Mouse (Mus musculus) cerebellum, postnatal 14 days (tissue): Measurements from ENCODE around the gene Bpifa3.
"Not testable (repeated sequence)": the region's sequence is repeated elsewhere in the genome, so short reads cannot be mapped to it uniquely, and the experiment has no call there.

ENCODE experiments used
- DNase-seq, 2 experiments: peaks; one replicate each; pipeline ENCODE4 v3.0.0; 2021; ENCODE audit warnings: mixed read lengths in 2 of 2

Bpifa3 gene

GRCm38 (mm10) chr2:154130120-154130519 is at the start of gene Bpifa3:
Gene Bpifa3, plus strand, starts transcription at chr2:154130336.
- DNase-seq = no peak

GRCm38 (mm10) chr2:154097734-154098133 is 32.4 kb upstream of the Bpifa3 start:
- DNase-seq = peak; percentile 26 to 43

- no peak for DNase-seq
These were observed 12.8 kb upstream of the Bpifa3 start for GRCm38 (mm10) chr2:154117381-154117780.

GRCm38 (mm10) chr2:154142580-154142979 is 12.4 kb downstream of the Bpifa3 start, which contains the start of gene Bpifa1:
Gene Bpifa1, plus strand, starts transcription at chr2:154142880.
- DNase-seq = no peak

- peak; percentile 45 to 58 for DNase-seq
These were observed 13.6 kb downstream of the Bpifa3 start for GRCm38 (mm10) chr2:154143735-154144134.

DNA sequence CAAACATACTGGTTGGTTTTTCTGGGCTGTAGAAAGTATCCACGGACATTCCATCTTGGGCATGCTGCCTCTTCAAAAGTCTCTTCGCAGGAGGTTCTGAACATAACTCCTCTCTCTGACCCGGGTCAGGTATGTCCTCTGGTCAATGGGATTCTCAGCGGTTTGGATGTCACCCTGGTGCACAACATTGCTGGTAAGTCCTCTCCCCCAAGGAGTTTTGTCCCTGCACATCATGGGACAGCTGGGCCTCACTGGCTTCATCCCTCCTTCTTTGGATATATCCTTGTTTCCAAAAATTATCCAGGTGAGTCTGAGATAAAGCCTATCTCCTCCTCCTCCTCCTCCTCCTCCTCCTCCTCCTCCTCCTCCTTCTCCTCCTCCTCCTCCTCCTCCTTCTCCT is 17.4 kb downstream of the Bpifa3 start:
- DNase-seq = no peak

GRCm38 (mm10) chr2:154158433-154158832 is 28.3 kb downstream of the Bpifa3 start:
- peak; percentile 38 to 60 for DNase-seq

GRCm38 (mm10) chr2:154162307-154162706 is 32.2 kb downstream of the Bpifa3 start, which contains the start of gene Bpifa5:
Gene Bpifa5, plus strand, starts transcription at chr2:154162607.
- no peak for DNase-seq

DNA sequence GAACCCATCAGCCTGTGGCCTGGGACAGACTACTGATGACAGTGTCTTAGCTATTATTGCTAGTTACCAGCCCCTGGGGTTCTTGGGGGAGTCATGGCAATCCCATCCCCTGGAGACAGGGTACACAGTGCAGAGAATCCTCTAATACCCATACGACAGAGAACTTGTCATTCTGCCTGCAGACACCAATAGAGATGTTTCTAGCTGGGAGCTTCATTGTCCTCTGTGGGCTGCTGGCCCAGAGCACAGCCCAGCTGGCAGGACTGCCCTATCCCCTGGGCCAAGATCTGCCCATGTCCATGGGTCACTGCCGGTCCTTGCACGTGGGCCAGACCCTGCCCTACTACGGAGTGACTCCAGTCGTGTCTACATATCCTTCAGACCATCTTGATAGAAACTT is 33.2 kb downstream of the Bpifa3 start:
- peak; percentile 15 to 26 for DNase-seq

- no peak for DNase-seq
These were observed 39.0 kb downstream of the Bpifa3 start for GRCm38 (mm10) chr2:154169172-154169571.

GRCm38 (mm10) chr2:154171621-154172020 is 41.5 kb downstream of the Bpifa3 start:
- DNase-seq = no peak

DNA sequence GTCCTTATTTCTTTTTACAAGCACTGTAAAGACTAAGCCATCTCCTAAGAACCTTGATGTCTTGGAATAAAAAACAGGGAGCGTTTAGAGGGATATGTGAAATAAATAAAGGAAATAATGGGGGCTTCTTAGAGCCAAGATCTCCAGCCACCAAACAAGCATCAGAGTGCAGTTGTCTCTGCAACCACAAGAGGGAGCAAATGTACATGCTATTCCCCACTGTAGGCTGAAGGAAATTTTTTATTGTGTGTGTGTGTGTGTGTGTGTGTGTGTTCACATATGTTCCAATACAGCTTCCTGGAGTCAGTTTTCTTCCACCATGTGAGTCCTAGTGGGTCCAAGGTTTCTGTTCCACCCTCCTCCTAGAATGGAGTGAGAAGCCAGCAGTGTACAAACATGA is 43.2 kb downstream of the Bpifa3 start:
- peak; percentile 50 to 66 for DNase-seq

DNA sequence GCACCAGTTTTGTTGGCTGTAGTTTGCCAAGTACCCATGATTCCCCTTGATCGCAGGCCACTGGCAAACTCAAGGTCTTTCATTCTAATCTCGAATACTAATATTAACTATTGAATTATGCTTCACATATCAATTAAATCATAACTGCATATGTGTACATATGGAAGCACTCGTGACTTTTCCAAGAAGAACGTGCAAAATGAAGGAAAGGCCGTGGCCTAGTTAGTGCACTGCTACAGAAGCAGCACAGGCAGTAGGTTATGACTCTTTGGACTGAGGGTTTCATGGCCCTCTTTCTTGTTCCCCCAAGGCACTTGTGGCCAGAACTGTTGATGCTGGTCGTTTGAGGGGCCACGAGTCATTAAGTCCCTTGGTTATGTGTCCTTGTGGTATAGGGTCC is 51.8 kb downstream of the Bpifa3 start:
- not testable (repeated sequence) for DNase-seq

DNA sequence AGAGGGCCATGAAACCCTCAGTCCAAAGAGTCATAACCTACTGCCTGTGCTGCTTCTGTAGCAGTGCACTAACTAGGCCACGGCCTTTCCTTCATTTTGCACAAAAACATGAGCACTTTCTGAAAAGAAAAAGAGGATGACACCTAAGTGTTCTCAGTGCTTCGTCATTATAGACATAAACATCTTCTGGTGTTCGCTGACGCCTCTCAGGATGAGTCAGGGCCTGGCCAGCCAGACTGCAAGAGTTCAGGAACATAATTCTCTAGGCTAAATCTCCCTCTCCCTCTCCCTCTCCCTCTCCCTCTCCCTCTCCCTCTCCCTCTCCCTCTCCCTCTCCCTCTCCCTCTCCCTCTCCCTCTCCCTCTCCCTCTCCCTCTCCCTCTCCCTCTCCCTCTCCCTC is 52.9 kb downstream of the Bpifa3 start:
- DNase-seq = not testable (repeated sequence)

DNA sequence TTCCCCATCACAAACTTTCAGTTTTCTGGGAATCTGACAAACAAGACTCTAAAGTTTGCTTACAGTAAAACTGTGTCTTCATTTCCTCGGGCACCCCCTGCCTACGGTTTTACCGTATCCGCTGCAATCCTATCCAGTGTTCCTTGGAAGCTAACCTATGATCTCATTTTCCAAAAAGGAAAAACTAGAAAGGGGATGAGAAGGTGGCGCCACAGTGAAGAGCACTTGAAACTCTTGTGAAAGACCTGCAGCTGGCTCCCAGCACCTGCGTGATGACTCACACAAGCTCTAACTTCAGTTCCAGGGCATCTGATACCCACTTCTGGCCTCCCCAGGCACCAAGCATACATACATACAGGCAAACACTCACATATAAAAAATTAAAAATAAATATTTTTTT is 55.2 kb downstream of the Bpifa3 start:
- no peak for DNase-seq

- no peak for DNase-seq
These were observed 55.6 kb downstream of the Bpifa3 start for GRCm38 (mm10) chr2:154185748-154186147.

GRCm38 (mm10) chr2:154187468-154187867 is 57.3 kb downstream of the Bpifa3 start:
- no peak for DNase-seq
